In the genomic region with DNA sequence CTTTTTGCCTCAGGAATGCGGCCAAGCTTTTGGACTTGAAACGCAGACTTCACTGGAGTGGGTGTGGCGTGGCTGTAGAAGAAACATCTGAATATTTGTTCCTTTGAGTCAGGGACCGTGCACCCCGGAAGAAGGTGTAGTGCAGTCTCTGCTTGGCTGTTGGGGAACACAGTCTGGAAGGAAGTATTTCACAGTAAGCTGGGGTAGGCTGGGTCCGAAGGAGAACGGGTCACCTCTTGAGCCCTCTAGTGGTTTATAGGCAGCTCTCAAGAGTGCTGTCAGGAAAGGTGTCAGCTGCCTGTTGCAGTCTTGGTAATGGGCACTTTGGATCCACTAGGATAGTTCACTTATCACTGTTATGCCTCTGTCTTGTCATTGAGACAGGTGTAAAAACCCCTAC, we compare ENCODE assay signal across 13 mouse cellular contexts. TPM values are rescaled to one million over a fixed set of nuclear protein-coding genes. Genes with fewer than 3 reads are reported as not detected.
DNase-seq lines count a peak whose midpoint lies in the region; ATAC-seq and TF ChIP-seq lines count a peak whose summit lies in the region.
"Had no signal": no experiment of that assay in that cellular context is flagged by ENCODE, and none has a peak within 500 bp of the region (broad histone marks: within the 10 kb centered on the region; RNA-seq: fewer than 3 reads in every experiment).

No protein-coding gene starts in this region.

- WGBS in heart, embryonic 10.5 days: 78% methylated on average over 7 of the region's 7 CpGs
- 51% methylated on average over 7 of the region's 7 CpGs for WGBS in spleen, adult 2 months
- WGBS in liver, postnatal 0 days (ENCODE audit: insufficient replicate concordance): 63% methylated on average over 7 of the region's 7 CpGs
- WGBS in small intestine, adult 2 months: 52% methylated on average over 7 of the region's 7 CpGs

- no peaks in the 10 kb centered on the region for H3K27me3 ChIP-seq in heart, embryonic 10.5 days (ENCODE audit: insufficient read depth, poor library complexity, severe bottlenecking)
- H3K27me3 ChIP-seq in spleen, adult 2 months (ENCODE audit: control insufficient read depth, insufficient read depth, low read length): no peaks in the 10 kb centered on the region
- no peaks in the 10 kb centered on the region for H3K27me3 ChIP-seq in liver, postnatal 0 days (ENCODE audit: insufficient read depth, low read length)
- no peaks in the 10 kb centered on the region for H3K27me3 ChIP-seq in small intestine, adult 2 months (ENCODE audit: control insufficient read depth, insufficient read depth, low read length)
- H3K27me3 ChIP-seq: midbrain, embryonic 13.5 days had no signal

- no peak overlapping the region for H3K27ac ChIP-seq in heart, embryonic 10.5 days
- no peak overlapping the region for H3K27ac ChIP-seq in spleen, adult 2 months (ENCODE audit: insufficient read depth, low read length)
- peak overlapping the region; percentile 58; the same call in 1 of the 2 replicates for H3K27ac ChIP-seq in liver, postnatal 0 days (ENCODE audit: low read depth)
- no peak overlapping the region for H3K27ac ChIP-seq in small intestine, adult 2 months (ENCODE audit: insufficient read depth, low read depth, low read length)
- H3K27ac ChIP-seq: hindbrain, embryonic 10.5 days; midbrain, embryonic 13.5 days had no signal

- TF ChIP-seq CTCF in spleen, adult 2 months (IDR thresholded peaks at IDR 0.05; ENCODE audit: extremely low read depth, insufficient read depth, insufficient read length, insufficient replicate concordance): peak; percentile 21; the same call in 1 of the 2 replicates
- peak; percentile 62 for TF ChIP-seq CTCF in liver, postnatal 0 days (IDR thresholded peaks at IDR 0.05; ENCODE audit: low read depth)
- TF ChIP-seq CTCF in small intestine, adult 2 months (IDR thresholded peaks at IDR 0.05; ENCODE audit: extremely low read depth, insufficient read length, insufficient replicate concordance, low read depth, low read length): peak; percentile 59; the same call in 1 of the 2 replicates

- no peak for ATAC-seq in liver, postnatal 0 days
- ATAC-seq: midbrain, embryonic 13.5 days had no signal

- DNase-seq in heart, adult 11 months: peak; percentile 92
- DNase-seq in heart, embryonic 10.5 days (ENCODE audit: low spot score): no peak
- peak in 1 of 2 experiments; percentile 25 for DNase-seq in spleen, adult 2 months (ENCODE audit: low read depth in 1 of 2, low spot score in 2 of 2)
- DNase-seq in spleen, postnatal 14 days (ENCODE audit: low spot score in 2 of 2): no peak
- DNase-seq in liver, postnatal 0 days: peak; percentile 27
- DNase-seq in thymus, postnatal 36 days: no peak
- no peak for DNase-seq in frontal cortex, postnatal 10 days (ENCODE audit: low spot score in 2 of 2)
- DNase-seq: adrenal gland, adult 2 months; gastrocnemius, postnatal 10 days; kidney, postnatal 4 days had no signal

- peaks cover 29% of the 10 kb centered on the region for H3K4me1 ChIP-seq in heart, embryonic 10.5 days
- H3K4me1 ChIP-seq in spleen, adult 2 months (ENCODE audit: control insufficient read depth, insufficient read depth, insufficient read length): peaks cover 11% of the 10 kb centered on the region
- H3K4me1 ChIP-seq in liver, postnatal 0 days (ENCODE audit: insufficient read depth): peaks cover 30% of the 10 kb centered on the region
- H3K4me1 ChIP-seq in small intestine, adult 2 months (ENCODE audit: control insufficient read depth, insufficient read depth, insufficient read length, low read length): peaks cover 9% of the 10 kb centered on the region; the same call in 1 of the 2 replicates

- TF ChIP-seq POLR2A in spleen, adult 2 months (IDR thresholded peaks at IDR 0.05; ENCODE audit: low read depth, low read length): no peak
- no peak for TF ChIP-seq POLR2A in small intestine, adult 2 months (IDR thresholded peaks at IDR 0.05; ENCODE audit: low read depth, low read length)

- no peak for TF ChIP-seq EP300 in liver, postnatal 0 days (IDR thresholded peaks at IDR 0.05; ENCODE audit: low read depth)

- no peak overlapping the region for H3K4me3 ChIP-seq in heart, embryonic 10.5 days
- no peak overlapping the region for H3K4me3 ChIP-seq in spleen, adult 2 months (ENCODE audit: extremely low read depth, insufficient read depth, insufficient read length)
- no peak overlapping the region for H3K4me3 ChIP-seq in liver, postnatal 0 days (ENCODE audit: low read depth, low read length)
- no peak overlapping the region for H3K4me3 ChIP-seq in small intestine, adult 2 months (ENCODE audit: low read depth, low read length)
- H3K4me3 ChIP-seq: hindbrain, embryonic 10.5 days; midbrain, embryonic 13.5 days had no signal

- H3K9me3 ChIP-seq in heart, embryonic 10.5 days: no peaks in the 10 kb centered on the region
- H3K9me3 ChIP-seq in liver, postnatal 0 days (ENCODE audit: low read length): no peaks in the 10 kb centered on the region
- H3K9me3 ChIP-seq: midbrain, embryonic 13.5 days had no signal

- no peak overlapping the region for H3K4me2 ChIP-seq in liver, postnatal 0 days (ENCODE audit: low read depth, low read length)
- H3K4me2 ChIP-seq: midbrain, embryonic 13.5 days had no signal

- no peak overlapping the region for H3K9ac ChIP-seq in liver, postnatal 0 days (replicated peaks)
- H3K9ac ChIP-seq: midbrain, embryonic 13.5 days had no signal

- H3K36me3 ChIP-seq in heart, embryonic 10.5 days: peaks cover 21% of the 10 kb centered on the region
- 0 out of 2 replicates have a peak, but pooled peaks cover 2% of the 10 kb centered on the region for H3K36me3 ChIP-seq in spleen, adult 2 months (ENCODE audit: control insufficient read depth, insufficient read depth, low read length)
- no peaks in the 10 kb centered on the region; the same call in none of the 2 replicates for H3K36me3 ChIP-seq in liver, postnatal 0 days (replicated peaks; ENCODE audit: insufficient read depth, low read length)
- H3K36me3 ChIP-seq in small intestine, adult 2 months (ENCODE audit: control insufficient read depth, insufficient read depth, low read length): peaks cover 12% of the 10 kb centered on the region

RNA-seq across cellular contexts. Expression of gene Ppp4r1, which starts 3.9 kb away (rescaled TPM):
- 42.9 and 43.2 TPM in 2 replicates for polyA plus RNA-seq in heart, embryonic 10.5 days (2016; fragmentation: Nextera tagmentation; extraction: Ambion mirVana)
- 23.1 and 23.3 TPM in 2 replicates for polyA plus RNA-seq in spleen, adult 2 months (2012; rRNA removed)
- polyA plus RNA-seq in liver, postnatal 0 days (2015; fragmentation: Nextera tagmentation; extraction: Ambion mirVana): 8.0 TPM in 2 replicates
- 26.2 and 57.7 TPM in 2 replicates for polyA plus RNA-seq in small intestine, adult 2 months (2012; rRNA removed)

RNA-seq across cellular contexts. Expression of gene Rab31, which starts 13.7 kb away (rescaled TPM):
- polyA plus RNA-seq in heart, embryonic 10.5 days (2016; fragmentation: Nextera tagmentation; extraction: Ambion mirVana): 35.7 and 42.2 TPM in 2 replicates
- polyA plus RNA-seq in spleen, adult 2 months (2012; rRNA removed): 11.0 and 12.3 TPM in 2 replicates
- polyA plus RNA-seq in liver, postnatal 0 days (2015; fragmentation: Nextera tagmentation; extraction: Ambion mirVana): 6.5 and 7.2 TPM in 2 replicates
- polyA plus RNA-seq in small intestine, adult 2 months (2012; rRNA removed): 4.6 and 7.8 TPM in 2 replicates

Comparison
In these comparisons a context has a peak if more than half of its experiments do, and no peak if none do; other contexts are left out.
1. DNase-seq: peak in heart, adult 11 months (single experiment) and liver, postnatal 0 days (single experiment); none in heart, embryonic 10.5 days (single experiment), spleen, postnatal 14 days (0 of 2), thymus, postnatal 36 days (0 of 2) and frontal cortex, postnatal 10 days (0 of 2).
2. Peak in every context shown above with its lines, with median percentiles within 50 percentile points of each other: CTCF ChIP-seq.